Mouse (Mus musculus) small intestine, adult 2 months (tissue): ENCODE measurements around the gene Mphosph9.

Experiments used
- CTCF ChIP-seq: fragments of 200-500 bp; IDR thresholded peaks from 2 replicates; pipeline ENCODE4 v1.5.1; 2012; ENCODE audit warnings: low read depth, mild to moderate bottlenecking, control low read depth, inconsistent platforms, low read length, moderate library complexity, mixed read lengths; ENCODE audit not compliant: insufficient replicate concordance, insufficient read length; ENCODE audit errors: extremely low read depth
- POLR2A ChIP-seq: fragments of 200-500 bp; IDR thresholded peaks from 2 replicates; pipeline ENCODE4 v1.6.1; 2012; ENCODE audit warnings: low read depth, mild to moderate bottlenecking, control low read depth, inconsistent platforms, low read length, moderate library complexity

GRCm38 (mm10) chr5:124365754-124366153 lies 38.0 kb upstream of the Mphosph9 start:
- TF ChIP-seq CTCF (no peak), POLR2A (no peak)
